Mouse (Mus musculus) forebrain, embryonic 10.5 days (tissue): ENCODE data around the gene Zic1. TPM values are rescaled to one million over a fixed set of nuclear protein-coding genes. Genes with fewer than 3 reads are reported as not detected.

Experiments
- DNase-seq: peaks from one replicate; pipeline ENCODE4 v3.0.0-alpha.2; 2017; ENCODE audit warnings: low spot score; ENCODE audit errors: extremely low spot score
- H3K27ac ChIP-seq: fragments of 300-500 bp; sonication (generic); 2 replicates; pipeline ENCODE4 v1.5.1; 2016; ENCODE audit warnings: mild to moderate bottlenecking
- H3K27me3 ChIP-seq: fragments of 300-500 bp; sonication (generic); 2 replicates; pipeline ENCODE4 v1.6.1; 2016; ENCODE audit warnings: mild to moderate bottlenecking; ENCODE audit not compliant: poor library complexity, severe bottlenecking
- H3K36me3 ChIP-seq: fragments of 300-500 bp; sonication (generic); replicated peaks from 2 replicates; pipeline ENCODE4 v1.6.1; 2016; ENCODE audit warnings: mild to moderate bottlenecking, moderate library complexity
- H3K4me1 ChIP-seq: fragments of 300-500 bp; sonication (generic); 2 replicates; pipeline ENCODE4 v1.6.1; 2016
- H3K4me3 ChIP-seq: fragments of 300-500 bp; sonication (generic); 2 replicates; pipeline ENCODE4 v1.5.1; 2016; ENCODE audit warnings: mild to moderate bottlenecking, moderate library complexity
- H3K9me3 ChIP-seq: fragments of 300-500 bp; sonication (generic); 2 replicates; pipeline ENCODE4 v1.6.1; 2016; ENCODE audit warnings: mild to moderate bottlenecking, moderate library complexity
- WGBS: fragments of 180-500 bp; shearing (Covaris S2); methylation state at CpG from one replicate; pipeline ENCODE4 v1.1.7; 2016; 5-methylcytosine and 5-hydroxymethylcytosine counted together
- polyA plus RNA-seq: library from polyadenylated mRNA; unstranded; fragments of >200 nt; fragmentation: Nextera tagmentation; extraction: Ambion mirVana; gene quantifications from 2 replicates; pipeline ENCODE4 v1.2.1, GENCODE M21; 2016

Zic1 gene
- polyA plus RNA-seq, 1 experiment from 2014 or later = 8.9 TPM

- H3K36me3 ChIP-seq = peaks cover 43% of the 10 kb centered on the region
- peaks cover 57% of the 10 kb centered on the region for H3K4me1 ChIP-seq
- under 1% methylated on average over 45 of the region's 45 CpGs for WGBS
- H3K9me3 ChIP-seq = no peaks in the 10 kb centered on the region
- H3K4me3 ChIP-seq = peak within 1 kb of the TSS; percentile 85
- peaks cover 100% of the 10 kb centered on the region for H3K27me3 ChIP-seq
- peak within 1 kb of the TSS; percentile 98 for H3K27ac ChIP-seq
- DNase-seq = peak; percentile 84
Observed at GRCm38 (mm10) chr9:91361856-91362601, 3.6 kb downstream of the Zic1 start, which contains the start of gene Zic4. Gene Zic4 (plus strand): TSS chr9:91362413.

- Histone ChIP-seq H3K27me3 (peaks cover 100% of the 10 kb centered on the region), H3K27ac (peak overlapping the region; percentile 98), H3K4me1 (peaks cover 54% of the 10 kb centered on the region), H3K36me3 (peaks cover 43% of the 10 kb centered on the region), H3K4me3 (peak overlapping the region; percentile 85), H3K9me3 (no peaks in the 10 kb centered on the region)
- DNase-seq = peak; percentile 44
- 0% methylated on average over 35 of the region's 35 CpGs for WGBS
Observed at GRCm38 (mm10) chr9:91361033-91361855, 4.4 kb downstream of the Zic1 start.

- Histone ChIP-seq H3K27me3 (peaks cover 100% of the 10 kb centered on the region), H3K4me1 (peaks cover 56% of the 10 kb centered on the region), H3K27ac (peak overlapping the region; percentile 98), H3K9me3 (no peaks in the 10 kb centered on the region), H3K36me3 (peaks cover 43% of the 10 kb centered on the region), H3K4me3 (peak overlapping the region; percentile 85)
- no peak for DNase-seq
- 4% methylated on average over 21 of the region's 21 CpGs for WGBS
Observed at GRCm38 (mm10) chr9:91360151-91361032, 5.2 kb downstream of the Zic1 start.

GRCm38 (mm10) chr9:91358851-91359687 is 6.5 kb downstream of the Zic1 start:
- H3K27ac ChIP-seq = peak overlapping the region; percentile 98
- H3K36me3 ChIP-seq = peaks cover 38% of the 10 kb centered on the region
- H3K4me1 ChIP-seq = peaks cover 56% of the 10 kb centered on the region
- H3K27me3 ChIP-seq = peaks cover 100% of the 10 kb centered on the region
- no peaks in the 10 kb centered on the region for H3K9me3 ChIP-seq
- 10% methylated on average over 10 of the region's 10 CpGs for WGBS
- H3K4me3 ChIP-seq = peak overlapping the region; percentile 85
- DNase-seq = peak; percentile 50

- 10% methylated on average over 3 of the region's 3 CpGs for WGBS
- no peak for DNase-seq
- H3K36me3 ChIP-seq = peaks cover 20% of the 10 kb centered on the region
- peak overlapping the region; percentile 85 for H3K4me3 ChIP-seq
- H3K27me3 ChIP-seq = peaks cover 100% of the 10 kb centered on the region
- H3K27ac ChIP-seq = peak overlapping the region; percentile 91
- H3K4me1 ChIP-seq = peaks cover 70% of the 10 kb centered on the region
- H3K9me3 ChIP-seq = no peaks in the 10 kb centered on the region
Observed at GRCm38 (mm10) chr9:91357321-91357720, 8.3 kb downstream of the Zic1 start.

GRCm38 (mm10) chr9:91356353-91356740 is 9.3 kb downstream of the Zic1 start:
- H3K9me3 ChIP-seq = no peaks in the 10 kb centered on the region
- H3K4me3 ChIP-seq = peak overlapping the region; percentile 85; the same call in 1 of the 2 replicates
- H3K36me3 ChIP-seq = peaks cover 11% of the 10 kb centered on the region
- H3K4me1 ChIP-seq = peaks cover 69% of the 10 kb centered on the region
- peak overlapping the region; percentile 91 for H3K27ac ChIP-seq
- no peak for DNase-seq
- 8% methylated on average over 4 of the region's 4 CpGs for WGBS
- H3K27me3 ChIP-seq = peaks cover 99% of the 10 kb centered on the region

DNA sequence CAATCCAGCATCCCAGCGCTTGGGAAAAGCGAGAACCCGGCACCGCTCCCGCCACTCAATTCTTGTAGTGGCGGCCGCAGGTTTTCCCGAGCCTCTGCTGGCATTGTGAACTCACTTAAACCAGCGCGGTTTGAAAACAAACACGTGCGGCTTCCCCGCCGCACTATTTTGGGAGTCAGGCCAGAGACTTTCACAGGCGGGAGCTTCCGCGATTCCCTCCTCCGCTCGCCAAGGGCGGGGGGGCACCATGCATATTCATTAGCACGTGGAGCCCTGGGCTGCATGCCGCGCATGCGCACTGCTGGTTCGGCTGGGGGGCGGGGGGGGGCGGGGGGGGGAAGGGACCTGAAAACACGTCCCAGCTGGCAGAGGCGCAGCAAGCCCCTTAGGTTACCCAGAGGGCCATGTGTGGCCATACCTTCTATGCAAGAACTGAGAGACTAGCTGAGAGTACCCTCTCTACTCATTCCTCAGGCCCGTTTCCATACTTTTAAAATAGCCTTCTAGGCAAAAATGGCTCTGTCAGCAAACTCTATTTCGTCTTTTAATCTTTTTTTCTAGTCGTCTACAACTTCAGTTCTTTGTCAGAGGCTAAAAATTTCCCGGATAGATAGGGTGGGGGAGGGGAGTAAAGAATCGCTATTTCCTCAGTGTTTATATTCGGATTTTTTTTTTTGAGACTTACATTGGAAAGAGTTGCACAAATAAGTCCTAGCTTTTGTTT is 9.8 kb downstream of the Zic1 start:
- H3K4me1 ChIP-seq = peaks cover 69% of the 10 kb centered on the region
- H3K9me3 ChIP-seq = no peaks in the 10 kb centered on the region
- H3K27ac ChIP-seq = peak overlapping the region; percentile 91
- peak; percentile 91 for DNase-seq
- WGBS = under 1% methylated on average over 35 of the region's 35 CpGs
- H3K36me3 ChIP-seq = 0 out of 2 replicates have a peak, but pooled peaks cover 6% of the 10 kb centered on the region
- peaks cover 99% of the 10 kb centered on the region for H3K27me3 ChIP-seq
- H3K4me3 ChIP-seq = peak overlapping the region; percentile 85

DNA sequence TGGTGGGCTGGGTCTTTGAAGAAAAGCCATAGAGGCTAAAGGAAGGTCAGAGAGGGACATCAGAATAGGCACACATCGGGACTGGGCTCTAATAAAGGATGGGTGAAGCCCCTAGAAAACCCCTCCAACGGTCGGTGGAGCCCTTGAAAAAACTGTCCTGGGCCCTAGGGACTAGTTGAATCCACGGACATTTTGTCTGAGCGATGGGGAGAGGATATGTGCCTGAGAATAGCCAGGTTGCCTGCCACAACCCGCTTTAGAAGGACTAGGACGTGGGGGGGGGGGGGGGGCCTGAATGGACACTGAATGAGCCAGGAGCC is 10.4 kb downstream of the Zic1 start:
- WGBS = 0% methylated on average over 7 of the region's 7 CpGs
- no peaks in the 10 kb centered on the region for H3K9me3 ChIP-seq
- peaks cover 99% of the 10 kb centered on the region for H3K27me3 ChIP-seq
- H3K27ac ChIP-seq = peak overlapping the region; percentile 91
- no peak for DNase-seq
- 0 out of 2 replicates have a peak, but pooled peaks cover 5% of the 10 kb centered on the region for H3K36me3 ChIP-seq
- H3K4me3 ChIP-seq = peak overlapping the region; percentile 85
- H3K4me1 ChIP-seq = peaks cover 72% of the 10 kb centered on the region

DNA sequence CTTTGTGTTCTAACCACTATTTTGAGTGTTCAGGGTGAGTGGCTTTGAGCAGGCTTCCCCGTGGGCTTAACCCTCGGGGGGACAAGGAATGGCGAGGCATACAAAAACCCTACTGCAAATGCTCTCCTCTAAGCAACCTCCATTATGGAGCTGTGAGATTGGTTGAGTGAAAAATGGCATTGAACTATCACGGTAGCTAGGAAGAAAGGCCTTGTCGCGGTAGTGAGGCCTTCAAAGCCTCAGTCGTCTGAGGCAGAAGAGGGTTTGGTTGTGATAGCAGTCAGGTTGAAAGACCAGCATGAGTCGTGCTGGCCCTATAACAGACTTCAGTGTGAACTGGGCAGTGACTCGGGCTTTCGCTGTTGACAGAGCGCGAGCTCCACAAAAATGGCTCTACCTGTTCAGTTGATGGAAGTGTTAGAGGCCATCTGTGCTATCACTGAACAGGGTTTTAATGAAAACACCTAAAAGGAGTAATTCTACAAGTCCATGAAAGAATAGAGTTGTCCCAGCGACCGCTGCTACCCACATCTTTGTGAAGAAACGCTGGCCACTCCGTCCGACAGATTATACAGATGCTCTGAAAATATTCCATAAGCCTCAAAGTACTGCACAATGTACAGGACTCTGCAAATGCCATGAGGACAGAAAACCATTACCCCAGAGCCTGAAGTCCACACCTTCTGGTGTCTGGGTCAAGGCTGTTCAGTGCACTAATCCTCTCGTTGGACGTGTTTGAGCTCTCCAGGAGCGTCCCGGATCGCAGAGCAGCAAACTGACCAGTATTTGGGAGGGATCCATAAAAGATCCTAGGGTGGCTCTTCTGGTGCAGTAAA is 11.0 kb downstream of the Zic1 start:
- WGBS = 3% methylated on average over 22 of the region's 22 CpGs
- peaks cover 99% of the 10 kb centered on the region for H3K27me3 ChIP-seq
- H3K4me1 ChIP-seq = peaks cover 72% of the 10 kb centered on the region
- peak overlapping the region; percentile 85 for H3K4me3 ChIP-seq
- peak overlapping the region; percentile 91 for H3K27ac ChIP-seq
- DNase-seq = peak; percentile 40
- H3K9me3 ChIP-seq = no peaks in the 10 kb centered on the region
- H3K36me3 ChIP-seq = 0 out of 2 replicates have a peak, but pooled peaks cover 3% of the 10 kb centered on the region

DNA sequence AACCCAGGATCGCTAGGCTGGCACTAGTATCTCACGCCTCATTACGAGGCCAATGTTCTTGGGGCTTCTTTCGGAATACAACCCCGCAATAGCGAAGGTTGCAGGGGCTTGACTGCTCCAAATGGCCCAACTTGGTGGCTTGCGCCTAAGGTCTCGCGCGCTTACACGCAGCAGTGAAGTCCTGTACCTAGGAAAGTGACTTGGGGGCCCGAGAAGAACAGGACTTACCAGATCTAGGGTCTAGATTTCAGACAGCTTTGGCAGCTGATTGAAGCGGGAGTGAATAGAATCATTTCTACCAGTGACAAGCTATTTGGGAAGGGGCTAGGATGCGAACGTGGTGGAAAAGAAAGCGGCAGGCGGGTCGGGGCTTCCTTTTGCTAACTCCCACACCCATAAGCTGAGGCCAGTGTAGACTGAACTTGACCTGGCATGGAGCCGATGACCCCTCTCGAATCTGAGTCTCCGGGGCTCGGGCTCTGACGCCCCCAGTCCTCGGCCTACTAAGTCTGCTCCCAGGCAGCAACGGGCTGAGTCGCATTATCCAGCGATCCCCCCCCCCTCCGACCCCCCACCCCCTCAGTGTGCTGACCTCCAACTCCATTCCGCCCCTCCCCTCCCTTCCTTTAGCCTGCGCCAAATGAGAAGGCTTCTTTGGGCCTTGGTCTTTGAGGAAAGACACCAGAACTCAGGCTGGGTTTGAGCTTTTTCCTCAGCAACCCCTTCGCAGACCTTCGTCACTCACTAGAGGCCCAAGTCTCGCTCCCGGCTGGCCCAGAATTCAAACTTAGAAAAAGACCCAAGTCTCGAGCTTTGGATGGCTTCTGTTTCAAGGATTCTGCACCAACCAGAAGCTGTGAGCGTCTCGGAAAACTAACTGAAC is 11.8 kb downstream of the Zic1 start:
- Histone ChIP-seq H3K27ac (peak overlapping the region; percentile 91), H3K4me3 (peak overlapping the region; percentile 85), H3K9me3 (no peaks in the 10 kb centered on the region), H3K4me1 (peaks cover 67% of the 10 kb centered on the region), H3K36me3 (no peaks in the 10 kb centered on the region), H3K27me3 (peaks cover 99% of the 10 kb centered on the region)
- peak; percentile 58 for DNase-seq
- WGBS = 2% methylated on average over 37 of the region's 37 CpGs
